Mouse (Mus musculus): Measurements from ENCODE around the gene Srf. TPM values are rescaled to one million over a fixed set of nuclear protein-coding genes. Genes with fewer than 3 reads are reported as not detected.

Gene Srf
- polyA plus RNA-seq, 1 experiment from 2014 or later, result 15.0 TPM

GRCm38 (mm10) chr17:46548741-46549140 lies 7.2 kb downstream of the Srf start:
- Histone ChIP-seq H3K9me3 (replicated peaks) (no peaks in the 10 kb centered on the region), H3K4me1 (replicated peaks) (peaks cover 49% of the 10 kb centered on the region), H3K4me3 (no peak overlapping the region), H3K36me3 (peaks cover 47% of the 10 kb centered on the region), H3K4me2 (no peak overlapping the region), H3K27ac (ENCODE audit: poor library complexity, severe bottlenecking) (no peak overlapping the region), H3K27me3 (replicated peaks) (no peaks in the 10 kb centered on the region), H3K9ac (no peak overlapping the region)
- 68% methylated on average over 11 of the region's 11 CpGs for WGBS
- no peak for ATAC-seq (ENCODE audit: insufficient number of reproducible peaks, low FRiP score)

DNA sequence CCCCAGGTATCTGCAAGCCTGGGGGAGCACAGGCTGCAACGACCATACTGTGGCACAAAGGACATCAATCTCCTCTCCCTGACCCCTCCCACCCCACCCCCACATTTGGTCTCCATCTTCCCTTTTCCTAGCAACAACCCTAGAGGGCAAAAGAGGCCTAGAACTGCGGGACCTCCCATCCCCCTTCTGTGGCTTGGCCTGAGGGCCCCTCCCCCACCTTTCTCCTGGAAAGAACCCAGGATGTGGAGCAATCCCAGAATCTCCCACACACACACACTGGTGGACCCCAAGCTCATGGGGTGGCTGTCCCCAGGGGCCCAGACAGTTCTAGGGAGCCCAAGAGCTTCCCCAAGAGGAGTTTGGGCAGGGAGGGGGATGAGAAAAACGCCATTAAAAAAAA lies 8.1 kb downstream of the Srf start:
- Histone ChIP-seq H3K4me2 (no peak overlapping the region), H3K4me1 (replicated peaks) (peaks cover 41% of the 10 kb centered on the region), H3K27me3 (replicated peaks) (peaks cover 6% of the 10 kb centered on the region; the same call in 1 of the 2 replicates), H3K9me3 (replicated peaks) (no peaks in the 10 kb centered on the region), H3K4me3 (no peak overlapping the region), H3K9ac (peak overlapping the region; percentile 1; the same call in 1 of the 2 replicates), H3K36me3 (peaks cover 52% of the 10 kb centered on the region), H3K27ac (ENCODE audit: poor library complexity, severe bottlenecking) (no peak overlapping the region)
- WGBS, result 22% methylated on average over 3 of the region's 3 CpGs
- no peak for ATAC-seq (ENCODE audit: insufficient number of reproducible peaks, low FRiP score)

- Histone ChIP-seq H3K36me3 (peaks cover 46% of the 10 kb centered on the region), H3K27ac (ENCODE audit: poor library complexity, severe bottlenecking) (no peak overlapping the region), H3K27me3 (replicated peaks) (peaks cover 6% of the 10 kb centered on the region; the same call in 1 of the 2 replicates), H3K4me3 (peak overlapping the region; percentile 59; the same call in 1 of the 2 replicates), H3K4me1 (replicated peaks) (peaks cover 33% of the 10 kb centered on the region), H3K9me3 (replicated peaks) (no peaks in the 10 kb centered on the region), H3K4me2 (peak overlapping the region; percentile 80), H3K9ac (peak overlapping the region; percentile 38)
- no peak for ATAC-seq (ENCODE audit: insufficient number of reproducible peaks, low FRiP score)
- whole genome bisulfite sequencing, result 11% methylated on average over 8 of the region's 8 CpGs
Measured at GRCm38 (mm10) chr17:46546995-46547394, 9.0 kb downstream of the Srf start.

GRCm38 (mm10) chr17:46546591-46546990 lies 9.4 kb downstream of the Srf start:
- WGBS, result 11% methylated on average over 7 of the region's 7 CpGs
- Histone ChIP-seq H3K36me3 (peaks cover 43% of the 10 kb centered on the region), H3K4me3 (peak overlapping the region; percentile 59), H3K27me3 (replicated peaks) (peaks cover 6% of the 10 kb centered on the region; the same call in 1 of the 2 replicates), H3K4me1 (replicated peaks) (peaks cover 30% of the 10 kb centered on the region), H3K9me3 (replicated peaks) (no peaks in the 10 kb centered on the region), H3K4me2 (peak overlapping the region; percentile 80), H3K9ac (peak overlapping the region; percentile 74), H3K27ac (ENCODE audit: poor library complexity, severe bottlenecking) (no peak overlapping the region)
- no peak for ATAC-seq (ENCODE audit: insufficient number of reproducible peaks, low FRiP score)

GRCm38 (mm10) chr17:46545813-46546564 lies 10.0 kb downstream of the Srf start, which contains the start of gene Cul9:
Cul9 (minus strand) TSS chr17:46546388.
- H3K4me3 ChIP-seq, result peak within 1 kb of the TSS; percentile 59
- peaks cover 6% of the 10 kb centered on the region; the same call in 1 of the 2 replicates for H3K27me3 ChIP-seq (replicated peaks)
- 2% methylated on average over 49 of the region's 49 CpGs for WGBS
- peaks cover 26% of the 10 kb centered on the region for H3K4me1 ChIP-seq (replicated peaks)
- peak within 1 kb of the TSS; percentile 80 for H3K4me2 ChIP-seq
- ATAC-seq (ENCODE audit: insufficient number of reproducible peaks, low FRiP score), result peak; percentile 48; the same call in 1 of the 2 replicates
- peak within 1 kb of the TSS; percentile 74 for H3K9ac ChIP-seq
- no peak within 1 kb of the TSS; the same call in 1 of the 2 replicates for H3K27ac ChIP-seq (ENCODE audit: poor library complexity, severe bottlenecking)
- peaks cover 43% of the 10 kb centered on the region for H3K36me3 ChIP-seq
- no peaks in the 10 kb centered on the region for H3K9me3 ChIP-seq (replicated peaks)

DNA sequence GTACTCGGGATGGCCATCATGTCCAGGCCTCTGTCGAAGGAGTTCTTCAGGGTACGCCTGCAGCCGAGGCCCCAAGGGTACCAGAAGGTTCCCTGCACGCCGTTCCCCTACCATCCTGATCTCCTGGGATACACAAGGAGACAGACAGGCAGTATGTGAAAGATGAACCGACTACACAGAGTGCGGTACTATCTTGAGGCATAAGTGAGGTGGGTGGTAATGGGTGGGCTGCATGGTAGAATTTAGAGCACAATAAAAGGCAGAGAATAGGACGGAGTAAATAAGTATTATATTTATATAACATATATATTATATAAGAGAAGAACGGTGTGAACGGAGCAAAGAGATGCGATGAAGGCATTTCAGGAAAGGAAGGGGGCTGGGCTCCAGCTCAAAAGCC lies 12.3 kb downstream of the Srf start:
- Histone ChIP-seq H3K4me2 (no peak overlapping the region), H3K36me3 (peaks cover 32% of the 10 kb centered on the region), H3K4me1 (replicated peaks) (peaks cover 23% of the 10 kb centered on the region), H3K9me3 (replicated peaks) (no peaks in the 10 kb centered on the region), H3K27me3 (replicated peaks) (peaks cover 18% of the 10 kb centered on the region), H3K4me3 (no peak overlapping the region), H3K9ac (no peak overlapping the region), H3K27ac (ENCODE audit: poor library complexity, severe bottlenecking) (no peak overlapping the region)
- ATAC-seq (ENCODE audit: insufficient number of reproducible peaks, low FRiP score), result no peak
- 87% methylated on average over 12 of the region's 12 CpGs for WGBS

DNA sequence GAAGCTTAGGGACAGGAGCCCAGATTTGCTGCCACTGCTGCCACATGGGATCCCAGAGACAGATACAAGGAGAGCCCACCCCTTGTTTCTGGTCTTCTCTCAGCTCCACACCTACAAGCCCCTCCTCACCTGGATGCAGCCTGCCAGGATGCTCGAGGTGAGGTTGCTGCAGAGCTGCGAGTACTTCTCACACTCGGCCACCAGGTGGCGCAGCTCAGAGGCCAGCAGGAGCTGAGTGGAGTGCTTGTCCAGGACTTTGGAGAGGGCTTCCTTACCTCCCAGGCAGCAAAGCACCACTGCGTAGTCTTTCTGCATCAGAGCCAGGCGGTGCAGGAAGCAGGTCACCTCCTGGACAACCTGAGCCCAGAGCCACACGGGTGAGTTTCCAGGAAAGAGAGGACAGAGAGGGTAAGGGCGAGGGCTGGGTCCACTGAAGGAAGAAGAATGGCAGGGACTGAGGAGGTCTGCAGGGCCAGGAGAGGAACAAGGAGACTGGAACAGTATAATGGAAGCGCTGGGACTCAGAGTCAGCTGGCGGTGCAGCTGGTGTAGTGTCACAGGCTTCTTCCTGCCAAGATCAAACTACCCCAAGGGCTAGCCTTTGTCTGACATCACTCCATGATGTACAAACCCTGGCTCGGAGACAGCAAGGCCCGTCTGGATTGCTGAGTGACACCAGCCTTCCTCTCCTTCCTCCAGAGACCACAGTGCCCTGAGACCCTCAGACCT lies 30.2 kb downstream of the Srf start:
- H3K4me3 ChIP-seq, result no peak overlapping the region
- 34% methylated on average over 12 of the region's 12 CpGs for WGBS
- H3K9me3 ChIP-seq (replicated peaks), result no peaks in the 10 kb centered on the region; the same call in 1 of the 2 replicates
- H3K27ac ChIP-seq (ENCODE audit: poor library complexity, severe bottlenecking), result no peak overlapping the region
- no peak for ATAC-seq (ENCODE audit: insufficient number of reproducible peaks, low FRiP score)
- H3K27me3 ChIP-seq (replicated peaks), result peaks cover 20% of the 10 kb centered on the region
- peaks cover 16% of the 10 kb centered on the region for H3K36me3 ChIP-seq
- no peak overlapping the region for H3K4me2 ChIP-seq
- H3K9ac ChIP-seq, result no peak overlapping the region
- H3K4me1 ChIP-seq (replicated peaks), result peaks cover 10% of the 10 kb centered on the region

DNA sequence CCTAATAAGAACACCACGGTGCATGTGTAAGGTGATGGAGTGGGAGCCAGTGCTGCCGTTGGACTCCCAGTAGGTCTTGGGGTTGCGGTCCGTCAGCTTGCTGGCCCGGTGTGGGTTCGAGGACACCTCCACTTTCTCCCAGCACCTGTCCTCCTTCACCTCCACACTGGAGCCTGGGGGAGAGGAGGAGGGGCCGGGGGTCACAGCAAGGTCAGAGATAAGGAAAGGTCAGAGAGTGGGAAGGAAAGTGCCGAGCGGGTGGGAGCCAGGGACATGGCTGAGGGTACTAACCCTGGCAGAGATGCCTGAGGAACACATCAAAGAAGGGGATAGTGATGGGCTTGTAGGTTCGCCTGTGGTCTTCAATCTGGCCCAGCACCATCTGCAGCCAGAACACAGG lies 30.9 kb downstream of the Srf start:
- Histone ChIP-seq H3K4me3 (no peak overlapping the region), H3K36me3 (peaks cover 16% of the 10 kb centered on the region), H3K9ac (no peak overlapping the region), H3K4me1 (replicated peaks) (peaks cover 16% of the 10 kb centered on the region), H3K9me3 (replicated peaks) (no peaks in the 10 kb centered on the region; the same call in 1 of the 2 replicates), H3K27ac (ENCODE audit: poor library complexity, severe bottlenecking) (no peak overlapping the region), H3K4me2 (no peak overlapping the region), H3K27me3 (replicated peaks) (peaks cover 20% of the 10 kb centered on the region)
- WGBS, result 69% methylated on average over 10 of the region's 10 CpGs
- ATAC-seq (ENCODE audit: insufficient number of reproducible peaks, low FRiP score), result no peak

DNA sequence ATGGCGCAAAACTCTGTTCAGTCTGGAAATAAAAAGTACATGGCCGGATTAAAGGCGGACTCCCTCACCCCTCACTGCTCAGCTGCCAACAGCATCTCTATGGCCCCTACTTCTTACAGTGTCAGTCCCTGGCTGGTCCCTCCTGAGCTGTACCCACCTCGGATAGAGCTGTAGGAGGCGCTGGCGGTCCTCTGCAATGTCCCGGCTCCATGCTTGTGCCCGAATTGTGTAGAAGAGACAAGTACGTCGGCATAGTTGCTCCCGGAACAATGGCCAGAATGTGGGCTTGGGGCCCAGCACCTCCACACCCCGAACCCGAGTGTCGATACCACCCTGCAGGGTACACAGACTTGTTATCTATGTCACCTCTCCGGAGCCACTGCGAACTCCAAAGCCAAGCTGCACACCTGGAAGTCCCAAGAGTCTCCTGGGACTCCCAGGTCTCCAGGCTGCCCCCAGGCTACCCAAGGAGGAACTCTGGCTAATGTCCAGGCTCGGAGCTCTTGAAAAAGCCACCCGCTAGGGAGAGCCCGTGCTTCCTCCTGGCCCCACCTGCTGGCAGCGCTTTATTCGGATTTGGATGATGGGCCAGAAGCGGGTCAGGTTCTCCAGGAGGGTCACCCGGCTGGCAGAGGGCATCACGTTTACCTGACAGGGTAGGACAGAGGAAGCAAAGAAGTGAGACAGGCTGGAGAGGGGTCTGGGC lies 33.9 kb downstream of the Srf start:
- Histone ChIP-seq H3K4me3 (no peak overlapping the region), H3K4me1 (replicated peaks) (peaks cover 21% of the 10 kb centered on the region)
- ATAC-seq (ENCODE audit: insufficient number of reproducible peaks, low FRiP score), result no peak

GRCm38 (mm10) chr17:46521174-46521573 lies 34.8 kb downstream of the Srf start:
- peaks cover 27% of the 10 kb centered on the region for H3K27me3 ChIP-seq (replicated peaks)
- H3K9ac ChIP-seq, result peak overlapping the region; percentile 49
- peaks cover 21% of the 10 kb centered on the region for H3K4me1 ChIP-seq (replicated peaks)
- H3K9me3 ChIP-seq (replicated peaks), result no peaks in the 10 kb centered on the region
- H3K27ac ChIP-seq (ENCODE audit: poor library complexity, severe bottlenecking), result no peak overlapping the region
- WGBS, result 59% methylated on average over 9 of the region's 9 CpGs
- 0 out of 2 replicates have a peak, but pooled peaks have one; percentile 23 for ATAC-seq (ENCODE audit: insufficient number of reproducible peaks, low FRiP score)
- H3K4me3 ChIP-seq, result peak overlapping the region; percentile 23
- peak overlapping the region; percentile 60 for H3K4me2 ChIP-seq
- peaks cover 6% of the 10 kb centered on the region; the same call in 1 of the 2 replicates for H3K36me3 ChIP-seq

More for the DNA sequence above, 33.9 kb downstream of the Srf start:
- WGBS, result 39% methylated on average over 24 of the region's 24 CpGs
- H3K4me2 ChIP-seq, result no peak overlapping the region
- H3K36me3 ChIP-seq, result peaks cover 5% of the 10 kb centered on the region; the same call in 1 of the 2 replicates
- H3K27ac ChIP-seq (ENCODE audit: poor library complexity, severe bottlenecking), result no peak overlapping the region
- peaks cover 30% of the 10 kb centered on the region for H3K27me3 ChIP-seq (replicated peaks)
- H3K9me3 ChIP-seq (replicated peaks), result no peaks in the 10 kb centered on the region
- no peak overlapping the region for H3K9ac ChIP-seq
